Mouse (Mus musculus): ENCODE data around the gene Tex33. TPM values are rescaled to one million over a fixed set of nuclear protein-coding genes. Genes with fewer than 3 reads are reported as not detected.

Tex33 gene
- not detected for total RNA-seq (2022)

GRCm38 (mm10) chr15:78395478-78395962, at the start of gene Tex33:
Gene Tex33 (minus strand): TSS chr15:78395912.
- DNase-seq (ENCODE audit: low spot score), result no peak

GRCm38 (mm10) chr15:78443857-78444256, 48.1 kb upstream of the Tex33 start:
- DNase-seq (ENCODE audit: low spot score), result no peak

GRCm38 (mm10) chr15:78442231-78442630, 46.5 kb upstream of the Tex33 start:
- DNase-seq (ENCODE audit: low spot score), result no peak

- DNase-seq (ENCODE audit: low spot score), result no peak
Measured at GRCm38 (mm10) chr15:78438973-78439372, 43.3 kb upstream of the Tex33 start.

DNA sequence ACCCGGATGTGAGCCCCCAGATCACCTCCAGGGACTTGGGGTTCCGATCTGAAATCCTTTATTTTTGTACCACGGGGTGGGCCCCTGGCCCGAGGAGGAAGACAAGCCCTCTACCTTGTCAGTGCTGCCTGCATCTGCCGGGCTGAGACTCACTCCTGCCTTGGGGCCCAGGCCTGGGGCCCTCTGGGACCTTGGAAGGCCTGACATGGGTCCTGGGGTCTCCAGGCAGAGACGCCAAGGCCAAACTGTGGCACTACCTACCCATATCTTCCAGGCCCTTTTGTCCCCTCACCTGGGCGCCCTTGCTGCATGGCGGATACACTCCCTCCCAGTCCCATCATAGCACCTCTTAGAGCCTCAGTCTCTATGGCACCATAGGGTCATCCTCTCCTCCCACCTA, 42.8 kb upstream of the Tex33 start:
- no peak for DNase-seq (ENCODE audit: low spot score)

DNA sequence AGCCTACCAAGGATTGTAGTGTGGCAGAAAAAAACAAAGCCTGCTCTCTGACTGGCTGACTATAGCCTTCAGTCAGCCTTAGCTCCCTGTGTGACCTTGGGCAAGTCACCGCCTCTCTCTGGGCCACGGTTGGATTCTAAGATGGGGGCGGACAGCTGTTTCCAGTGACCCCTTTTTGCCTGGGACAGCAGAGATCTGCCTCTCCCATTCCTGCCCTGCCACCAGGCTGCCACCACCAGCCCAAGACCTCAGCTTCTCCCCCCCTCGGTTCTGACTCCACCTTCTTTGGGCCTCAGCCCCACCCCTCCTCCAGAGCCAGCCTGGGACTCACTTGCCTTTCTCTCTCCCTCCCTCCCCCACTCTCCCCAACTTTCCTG, 42.3 kb upstream of the Tex33 start:
- no peak for DNase-seq (ENCODE audit: low spot score)

- peak; percentile 59 for DNase-seq (ENCODE audit: low spot score)
Measured at GRCm38 (mm10) chr15:78437237-78438017, 41.7 kb upstream of the Tex33 start.

DNA sequence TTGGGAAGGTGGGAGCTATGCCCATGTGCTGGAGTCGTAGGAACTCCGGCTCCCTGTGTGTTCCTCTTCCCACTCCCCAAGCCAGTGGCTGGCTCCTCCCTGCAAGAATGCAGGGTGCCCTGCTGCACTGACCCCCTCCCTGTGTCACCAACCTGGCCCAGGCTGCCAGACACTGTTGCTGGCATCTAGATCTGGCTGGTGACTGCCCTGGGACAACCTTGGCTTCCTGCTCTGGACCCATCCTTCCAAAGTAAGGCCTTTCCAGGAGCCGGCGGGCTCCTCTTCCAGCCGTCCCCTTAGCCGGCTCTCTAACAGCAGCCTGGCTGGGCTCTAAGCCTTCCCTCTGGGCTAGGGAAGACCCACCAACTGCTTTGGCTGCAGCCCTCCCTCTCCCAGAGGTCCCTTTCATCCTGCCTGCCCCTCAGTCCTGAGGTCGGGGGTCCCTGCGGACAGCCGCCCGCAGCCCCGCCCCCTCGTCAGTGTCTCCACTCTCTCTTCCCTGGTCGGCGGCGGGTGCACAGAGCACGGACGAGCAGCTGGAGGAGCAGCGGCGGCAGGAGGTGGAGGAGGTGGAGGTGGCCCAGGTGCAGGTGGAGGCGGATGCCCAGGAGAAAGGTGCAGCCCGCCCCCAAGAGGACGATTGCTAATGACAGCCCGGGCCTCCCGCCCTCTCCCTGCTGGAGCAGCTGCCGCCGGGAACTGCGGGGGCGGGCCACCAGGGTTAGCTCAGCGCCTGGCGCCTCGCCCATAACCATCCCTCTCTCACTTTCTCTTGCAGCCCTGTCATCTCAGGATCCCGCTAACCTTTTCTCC, 40.9 kb upstream of the Tex33 start:
- peak; percentile 82 for DNase-seq (ENCODE audit: low spot score)

GRCm38 (mm10) chr15:78435681-78436080, 40.0 kb upstream of the Tex33 start:
- no peak for DNase-seq (ENCODE audit: low spot score)

GRCm38 (mm10) chr15:78434896-78435520, 39.3 kb upstream of the Tex33 start:
- DNase-seq (ENCODE audit: low spot score), result no peak

- DNase-seq (ENCODE audit: low spot score), result no peak
Measured at GRCm38 (mm10) chr15:78431541-78432121, 35.9 kb upstream of the Tex33 start.

- no peak for DNase-seq (ENCODE audit: low spot score)
Measured at GRCm38 (mm10) chr15:78430874-78431273, 35.2 kb upstream of the Tex33 start.

- peak; percentile 55 for DNase-seq (ENCODE audit: low spot score)
Measured at GRCm38 (mm10) chr15:78429871-78430622, 34.3 kb upstream of the Tex33 start.

DNA sequence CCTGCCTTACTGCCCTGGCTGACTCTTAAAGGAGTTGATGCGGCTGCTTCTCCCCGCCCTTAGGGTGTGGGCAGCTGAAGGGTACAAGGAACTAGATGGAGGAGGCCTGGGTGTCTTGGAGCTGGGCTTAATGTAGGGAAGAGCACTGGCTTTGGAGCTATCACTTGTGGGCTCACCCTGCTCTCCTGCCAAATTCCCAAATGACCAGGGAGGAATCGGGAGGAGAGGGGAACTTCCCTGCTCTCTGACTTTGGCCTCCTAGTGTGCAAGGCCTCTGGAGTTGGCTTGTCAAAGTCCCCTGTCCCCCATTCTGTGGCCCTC, 33.4 kb upstream of the Tex33 start:
- DNase-seq (ENCODE audit: low spot score), result no peak

DNA sequence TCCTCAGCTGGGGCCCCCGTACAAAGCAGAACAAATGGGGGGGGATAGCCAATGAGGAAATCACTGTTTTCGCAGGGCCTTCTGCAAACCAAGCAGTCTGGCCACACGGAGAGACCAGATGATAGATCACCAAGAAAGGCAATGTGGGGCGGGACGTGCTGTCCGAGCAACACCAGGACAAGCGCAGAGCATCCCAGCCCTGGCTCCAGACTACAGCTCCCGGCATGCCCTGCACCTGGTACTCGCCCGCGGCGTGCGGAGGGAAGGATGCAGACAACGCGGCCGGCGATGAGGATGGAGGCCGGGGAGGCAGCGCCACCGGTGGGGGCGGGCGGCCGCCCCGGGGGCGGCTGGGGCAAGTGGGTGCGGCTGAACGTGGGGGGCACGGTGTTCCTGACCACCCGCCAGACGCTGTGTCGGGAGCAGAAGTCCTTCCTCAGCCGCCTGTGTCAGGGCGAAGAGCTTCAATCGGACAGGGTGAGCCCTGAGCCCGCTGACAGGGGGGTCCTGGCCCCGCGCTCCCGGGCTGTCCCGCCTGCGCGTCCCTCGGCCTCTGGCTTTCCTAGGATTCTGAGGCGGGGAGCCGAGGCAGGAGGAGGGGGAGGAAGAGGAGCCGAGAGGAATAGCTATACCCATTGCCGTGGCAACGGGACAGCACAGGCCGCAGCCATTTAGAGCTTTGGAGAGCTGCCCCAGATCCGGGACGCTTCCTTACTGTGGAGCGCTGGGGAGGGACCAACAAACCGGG, 32.9 kb upstream of the Tex33 start, which contains the start of gene Kctd17:
Kctd17 (plus strand) TSS at position 174 of the 748 bp plus-strand sequence.
- DNase-seq (ENCODE audit: low spot score), result peak; percentile 75

- DNase-seq (ENCODE audit: low spot score), result no peak
Measured at GRCm38 (mm10) chr15:78425230-78425629, 29.5 kb upstream of the Tex33 start.

GRCm38 (mm10) chr15:78424507-78424906, 28.8 kb upstream of the Tex33 start:
- no peak for DNase-seq (ENCODE audit: low spot score)

DNA sequence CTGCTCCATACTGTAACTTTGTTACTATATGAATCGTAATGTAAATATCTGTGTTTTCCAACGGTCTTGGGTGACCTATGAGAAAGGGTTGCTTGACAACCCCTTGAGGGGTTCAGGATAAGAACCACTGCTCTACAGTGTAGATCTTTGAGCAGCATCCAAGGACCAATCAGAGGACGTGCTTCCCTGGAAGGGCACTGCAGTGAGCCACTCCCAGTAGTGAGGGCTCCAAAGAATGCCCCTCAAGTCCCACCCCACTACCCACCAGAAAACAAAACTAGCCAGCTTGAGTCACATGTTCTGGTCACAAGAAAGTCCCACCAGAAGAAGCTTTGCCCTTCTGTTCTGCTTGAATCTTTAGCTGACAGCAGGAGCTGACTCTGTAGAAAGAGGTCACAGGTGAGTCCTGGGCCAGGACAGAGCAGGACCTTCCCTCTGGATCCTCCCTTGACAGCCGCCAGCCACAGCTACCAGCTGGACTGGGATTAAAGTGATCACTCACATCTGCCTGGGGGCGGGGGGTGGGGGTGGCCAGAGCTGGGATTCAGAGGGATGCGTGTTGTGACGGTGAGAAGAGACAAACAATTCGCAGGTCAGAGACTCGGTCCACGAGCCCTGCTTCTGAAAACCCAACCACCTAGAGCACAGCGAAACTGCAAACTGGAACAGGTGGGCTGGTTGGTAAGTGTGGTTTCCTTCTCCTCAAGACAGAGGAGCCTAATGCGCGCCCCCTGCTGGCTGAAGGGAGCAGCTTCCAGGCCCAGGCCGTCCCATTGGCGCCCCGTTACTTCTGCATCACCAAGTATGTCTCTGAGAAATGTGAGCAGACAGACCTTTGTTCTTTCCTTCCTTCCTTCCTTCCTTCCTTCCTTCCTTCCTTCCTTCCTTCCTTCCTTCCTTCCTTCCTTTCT, 26.6 kb upstream of the Tex33 start:
- DNase-seq (ENCODE audit: low spot score), result peak; percentile 62

- DNase-seq (ENCODE audit: low spot score), result no peak
Measured at GRCm38 (mm10) chr15:78420395-78420794, 24.7 kb upstream of the Tex33 start.

Measured in heart, adult 8-10 months (tissue).